Mouse (Mus musculus) heart, postnatal 0 days (tissue): ENCODE measurements at regions not wholly inside any gene's neighbourhood (a gene's known extent, or its start where the extent isn't known, plus 50 kb on each side); places are given as distances from the start of the nearest gene placed in this dataset.

Source experiments
- ATAC-seq: fragments of 200-750 bp; cut with Nextera tagmentation; 2 replicates; pipeline ENCODE4 v1.8.0; 2017; ENCODE audit warnings: low read depth, moderate number of reproducible peaks, moderate library complexity; ENCODE audit not compliant: insufficient read depth
- DNase-seq: peaks from one replicate; pipeline ENCODE4 v3.0.0-alpha.2; 2016; ENCODE audit warnings: low spot score
- H3K27ac ChIP-seq: fragments of 300-500 bp; sonication (generic); 2 replicates; pipeline ENCODE4 v1.5.1; 2014; ENCODE audit warnings: low read depth, mild to moderate bottlenecking
- H3K27me3 ChIP-seq: fragments of 300-500 bp; sonication (generic); 2 replicates; pipeline ENCODE4 v1.6.1; 2014; ENCODE audit warnings: low read length, mixed read lengths; ENCODE audit not compliant: control insufficient read depth, insufficient read depth
- H3K36me3 ChIP-seq: fragments of 300-500 bp; sonication (generic); replicated peaks from 2 replicates; pipeline ENCODE4 v1.6.1; 2014; ENCODE audit warnings: low read length, mixed read lengths; ENCODE audit not compliant: control insufficient read depth, insufficient read depth
- H3K4me1 ChIP-seq: fragments of 300-500 bp; sonication (generic); 2 replicates; pipeline ENCODE4 v1.6.1; 2014; ENCODE audit warnings: antibody characterized with exemption; ENCODE audit not compliant: control insufficient read depth, insufficient read depth
- H3K4me2 ChIP-seq: fragments of 300-500 bp; sonication (generic); 2 replicates; pipeline ENCODE4 v1.6.1; 2014; ENCODE audit warnings: low read depth, mild to moderate bottlenecking, low read length, moderate library complexity
- H3K4me3 ChIP-seq: fragments of 300-500 bp; sonication (generic); 2 replicates; pipeline ENCODE4 v1.5.1; 2014; ENCODE audit warnings: low read depth, low read length
- H3K9ac ChIP-seq: fragments of 300-500 bp; sonication (generic); replicated peaks from 2 replicates; pipeline ENCODE4 v1.6.1; 2014; ENCODE audit warnings: low read depth, low read length, mixed read lengths
- H3K9me3 ChIP-seq: fragments of 300-500 bp; sonication (generic); replicated peaks from 2 replicates; pipeline ENCODE4 v1.6.1; 2016; ENCODE audit warnings: low read length; ENCODE audit not compliant: control insufficient read depth
- CTCF ChIP-seq: IDR thresholded peaks from 2 replicates; pipeline ENCODE4 v1.5.1; 2016; ENCODE audit warnings: antibody characterized with exemption, control low read depth, low read depth
- EP300 ChIP-seq: IDR thresholded peaks from 2 replicates; pipeline ENCODE4 v1.6.1; 2016; ENCODE audit warnings: antibody characterized with exemption, low read depth
- WGBS: fragments of 180-500 bp; shearing (Covaris S2); extraction: QIAGEN DNeasy Blood & Tissue Kit; methylation state at CpG from one replicate; pipeline ENCODE4 v1.1.7; 2014; 5-methylcytosine and 5-hydroxymethylcytosine counted together

- H3K9ac ChIP-seq: no peak overlapping the region
- DNase-seq: no peak
- no peaks in the 10 kb centered on the region for H3K36me3 ChIP-seq
- no peaks in the 10 kb centered on the region for H3K9me3 ChIP-seq
- TF ChIP-seq EP300: no peak
- peak; percentile 29; the same call in 1 of the 2 replicates for TF ChIP-seq CTCF
- no peak for ATAC-seq
- no peak overlapping the region for H3K27ac ChIP-seq
- H3K4me2 ChIP-seq: no peak overlapping the region
- WGBS: 40% methylated on average over 4 of the region's 4 CpGs
- H3K4me1 ChIP-seq: no peaks in the 10 kb centered on the region
- no peak overlapping the region for H3K4me3 ChIP-seq
- H3K27me3 ChIP-seq: no peaks in the 10 kb centered on the region
These were observed 294.7 kb downstream of the Lipi start for GRCm38 (mm10) chr16:75291194-75291593.

GRCm38 (mm10) chr16:75287150-75287549 lies 298.7 kb downstream of the Lipi start:
- WGBS: 59% methylated on average over 1 of the region's 1 CpGs
- H3K4me3 ChIP-seq: no peak overlapping the region
- DNase-seq (no peak), ATAC-seq (no peak)
- H3K36me3 ChIP-seq: no peaks in the 10 kb centered on the region
- no peaks in the 10 kb centered on the region for H3K4me1 ChIP-seq
- no peak overlapping the region for H3K4me2 ChIP-seq
- no peaks in the 10 kb centered on the region for H3K27me3 ChIP-seq
- H3K9me3 ChIP-seq: no peaks in the 10 kb centered on the region
- H3K9ac ChIP-seq: no peak overlapping the region
- no peak overlapping the region for H3K27ac ChIP-seq
- TF ChIP-seq CTCF (no peak), EP300 (no peak)

- Histone ChIP-seq H3K4me1 (no peaks in the 10 kb centered on the region), H3K27ac (no peak overlapping the region), H3K9ac (no peak overlapping the region), H3K4me2 (no peak overlapping the region), H3K36me3 (no peaks in the 10 kb centered on the region), H3K27me3 (no peaks in the 10 kb centered on the region), H3K9me3 (no peaks in the 10 kb centered on the region), H3K4me3 (no peak overlapping the region)
- DNase-seq (no peak), ATAC-seq (no peak)
- 81% methylated on average over 2 of the region's 2 CpGs for WGBS
- TF ChIP-seq CTCF: no peak
- no peak for TF ChIP-seq EP300
These were observed 300.1 kb downstream of the Lipi start for GRCm38 (mm10) chr16:75285811-75286210.

- Histone ChIP-seq H3K4me2 (no peak overlapping the region), H3K27ac (no peak overlapping the region), H3K9me3 (no peaks in the 10 kb centered on the region), H3K4me1 (no peaks in the 10 kb centered on the region), H3K27me3 (no peaks in the 10 kb centered on the region), H3K36me3 (no peaks in the 10 kb centered on the region), H3K9ac (no peak overlapping the region), H3K4me3 (no peak overlapping the region)
- no peak for TF ChIP-seq EP300
- no peak for TF ChIP-seq CTCF
- DNase-seq (no peak), ATAC-seq (no peak)
- 77% methylated on average over 6 of the region's 6 CpGs for WGBS
These were observed 322.0 kb downstream of the Lipi start for GRCm38 (mm10) chr16:75263903-75264302.

- no peak overlapping the region for H3K4me3 ChIP-seq
- TF ChIP-seq CTCF: no peak
- TF ChIP-seq EP300: no peak
- no peaks in the 10 kb centered on the region for H3K4me1 ChIP-seq
- no peak overlapping the region for H3K9ac ChIP-seq
- H3K36me3 ChIP-seq: no peaks in the 10 kb centered on the region
- H3K27me3 ChIP-seq: no peaks in the 10 kb centered on the region
- no peaks in the 10 kb centered on the region for H3K9me3 ChIP-seq
- no peak for DNase-seq
- ATAC-seq: no peak
- H3K27ac ChIP-seq: no peak overlapping the region
- no peak overlapping the region for H3K4me2 ChIP-seq
- 73% methylated on average over 1 of the region's 1 CpGs for WGBS
These were observed 330.9 kb downstream of the Lipi start for GRCm38 (mm10) chr16:75254981-75255380.

GRCm38 (mm10) chr16:75249170-75249569 lies 336.7 kb downstream of the Lipi start:
- Histone ChIP-seq H3K27me3 (no peaks in the 10 kb centered on the region), H3K9ac (no peak overlapping the region), H3K4me1 (no peaks in the 10 kb centered on the region), H3K4me2 (no peak overlapping the region), H3K4me3 (no peak overlapping the region), H3K36me3 (no peaks in the 10 kb centered on the region), H3K9me3 (no peaks in the 10 kb centered on the region), H3K27ac (no peak overlapping the region)
- no peak for DNase-seq
- no peak for TF ChIP-seq EP300
- no peak for TF ChIP-seq CTCF
- no peak for ATAC-seq
- 44% methylated on average over 5 of the region's 5 CpGs for whole genome bisulfite sequencing
